Mouse (Mus musculus): ENCODE data around the gene Acsl5. TPM values are rescaled to one million over a fixed set of nuclear protein-coding genes. Genes with fewer than 3 reads are reported as not detected.

The Acsl5 gene
- polyA plus RNA-seq, 1 experiment from 2014 or later: 21.2 TPM

DNA sequence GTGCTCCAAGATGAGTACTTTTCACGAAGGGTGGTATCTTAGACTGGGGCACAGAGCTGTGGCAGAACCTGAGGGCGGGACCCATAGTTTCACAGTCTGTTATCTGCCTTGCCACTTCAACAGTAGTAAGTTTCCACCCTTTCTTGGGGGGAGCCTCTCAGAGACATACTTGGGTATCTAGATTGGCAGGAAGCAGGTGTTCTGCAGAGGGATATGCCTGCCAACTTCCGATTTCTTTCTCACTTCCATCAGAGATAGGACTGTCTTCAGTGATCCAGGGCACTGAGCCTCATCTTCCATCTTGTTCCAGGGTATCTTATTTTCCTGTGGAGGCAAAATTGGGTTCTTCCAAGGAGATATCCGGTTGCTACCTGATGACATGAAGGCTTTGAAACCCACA is 32.4 kb downstream of the Acsl5 start:
- no peaks in the 10 kb centered on the region for H3K27me3 ChIP-seq
- H3K4me2 ChIP-seq: no peak overlapping the region
- H3K4me1 ChIP-seq (replicated peaks): no peaks in the 10 kb centered on the region
- whole genome bisulfite sequencing: 94% methylated on average over 4 of the region's 4 CpGs
- no peak for ATAC-seq (ENCODE audit: insufficient number of reproducible peaks, insufficient read depth, low FRiP score, low TSS enrichment, low read depth)
- no peak overlapping the region for H3K9ac ChIP-seq (replicated peaks)
- no peak overlapping the region for H3K27ac ChIP-seq
- no peaks in the 10 kb centered on the region for H3K9me3 ChIP-seq
- H3K36me3 ChIP-seq: peaks cover 10% of the 10 kb centered on the region; the same call in 1 of the 2 replicates
- no peak overlapping the region for H3K4me3 ChIP-seq (replicated peaks)

DNA sequence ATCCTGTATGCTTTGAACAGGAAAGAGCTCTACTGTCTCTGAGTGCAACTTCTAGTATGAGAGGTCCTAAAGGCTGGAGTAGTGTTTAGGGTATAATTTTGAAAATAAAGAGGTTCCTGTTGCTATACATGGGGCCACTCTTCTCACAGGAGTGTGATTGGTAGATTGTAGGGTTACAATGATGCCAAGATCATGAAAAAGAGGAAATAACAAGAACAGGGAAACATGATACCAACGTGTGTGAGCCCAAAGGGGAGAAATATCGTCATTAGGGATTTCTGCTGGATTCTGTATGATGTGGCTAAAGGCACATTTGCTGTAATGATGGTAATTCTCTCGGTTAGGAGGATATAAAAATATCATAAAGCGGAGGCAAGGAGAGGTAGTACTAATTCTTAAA is 34.3 kb downstream of the Acsl5 start:
- Histone ChIP-seq H3K27me3 (no peaks in the 10 kb centered on the region), H3K36me3 (peaks cover 10% of the 10 kb centered on the region; the same call in 1 of the 2 replicates), H3K4me2 (no peak overlapping the region), H3K9ac (replicated peaks) (no peak overlapping the region), H3K4me1 (replicated peaks) (no peaks in the 10 kb centered on the region), H3K27ac (no peak overlapping the region), H3K4me3 (replicated peaks) (no peak overlapping the region), H3K9me3 (no peaks in the 10 kb centered on the region)
- 72% methylated on average over 4 of the region's 4 CpGs for WGBS
- no peak for ATAC-seq (ENCODE audit: insufficient number of reproducible peaks, insufficient read depth, low FRiP score, low TSS enrichment, low read depth)

DNA sequence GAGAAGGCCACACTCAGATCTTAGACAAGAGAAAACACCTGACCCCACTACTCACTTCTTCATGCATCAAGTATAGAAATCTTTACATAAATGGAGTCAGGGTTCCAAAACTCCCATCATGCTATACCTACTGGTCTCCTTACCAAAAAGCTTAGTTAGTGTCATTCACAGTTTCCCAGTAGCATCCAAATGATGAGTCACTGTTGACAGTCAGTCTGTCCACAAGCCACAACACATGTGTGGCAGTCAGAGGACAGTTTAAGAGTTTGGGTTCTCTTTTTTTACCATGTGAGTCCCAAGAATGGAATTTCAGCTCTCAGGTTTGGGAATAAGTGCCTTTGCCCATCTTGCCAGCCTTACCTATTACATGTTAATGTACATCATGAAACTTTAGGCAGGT is 37.2 kb downstream of the Acsl5 start:
- no peak overlapping the region for H3K9ac ChIP-seq (replicated peaks)
- H3K4me2 ChIP-seq: no peak overlapping the region
- no peak for ATAC-seq (ENCODE audit: insufficient number of reproducible peaks, insufficient read depth, low FRiP score, low TSS enrichment, low read depth)
- H3K27me3 ChIP-seq: no peaks in the 10 kb centered on the region
- peaks cover 6% of the 10 kb centered on the region; the same call in 1 of the 2 replicates for H3K36me3 ChIP-seq
- H3K4me3 ChIP-seq (replicated peaks): no peak overlapping the region
- no peaks in the 10 kb centered on the region for H3K4me1 ChIP-seq (replicated peaks)
- no peak overlapping the region for H3K27ac ChIP-seq
- H3K9me3 ChIP-seq: no peaks in the 10 kb centered on the region

DNA sequence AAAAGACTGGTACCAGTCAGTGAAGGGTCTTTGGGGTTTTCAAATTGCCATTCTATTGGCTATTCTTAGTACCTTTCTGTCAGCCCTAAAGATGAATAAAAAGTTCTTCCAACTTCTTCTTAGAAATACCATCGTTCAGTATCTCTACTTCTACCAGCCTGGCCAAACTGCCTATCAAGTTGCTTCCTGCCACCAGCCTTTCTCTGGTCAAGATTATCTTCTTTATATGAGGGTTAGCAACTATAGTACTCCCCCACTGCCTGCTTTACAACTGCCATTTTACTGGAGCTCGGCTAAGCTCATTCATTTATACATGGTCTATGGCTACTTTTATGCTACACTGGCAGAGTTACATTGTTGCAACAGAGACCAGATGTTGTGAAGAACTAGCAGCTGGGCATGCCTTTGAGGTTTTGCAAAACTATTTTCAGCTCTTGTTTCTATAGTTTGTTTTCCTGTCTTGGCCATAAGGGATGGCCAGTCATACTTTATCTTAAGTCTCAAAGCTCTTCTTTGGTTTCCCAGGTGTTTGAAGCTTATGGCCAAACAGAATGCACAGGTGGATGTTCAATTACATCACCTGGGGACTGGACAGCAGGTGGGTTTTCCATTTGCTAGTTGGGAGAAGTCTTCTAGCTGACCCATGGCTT is 39.0 kb downstream of the Acsl5 start:
- no peak for ATAC-seq (ENCODE audit: insufficient number of reproducible peaks, insufficient read depth, low FRiP score, low TSS enrichment, low read depth)
- no peak overlapping the region for H3K4me2 ChIP-seq
- no peak overlapping the region for H3K27ac ChIP-seq
- peaks cover 15% of the 10 kb centered on the region for H3K36me3 ChIP-seq
- H3K4me3 ChIP-seq (replicated peaks): no peak overlapping the region
- 82% methylated on average over 2 of the region's 2 CpGs for WGBS
- H3K9me3 ChIP-seq: no peaks in the 10 kb centered on the region
- no peaks in the 10 kb centered on the region for H3K4me1 ChIP-seq (replicated peaks)
- no peak overlapping the region for H3K9ac ChIP-seq (replicated peaks)
- H3K27me3 ChIP-seq: no peaks in the 10 kb centered on the region

DNA sequence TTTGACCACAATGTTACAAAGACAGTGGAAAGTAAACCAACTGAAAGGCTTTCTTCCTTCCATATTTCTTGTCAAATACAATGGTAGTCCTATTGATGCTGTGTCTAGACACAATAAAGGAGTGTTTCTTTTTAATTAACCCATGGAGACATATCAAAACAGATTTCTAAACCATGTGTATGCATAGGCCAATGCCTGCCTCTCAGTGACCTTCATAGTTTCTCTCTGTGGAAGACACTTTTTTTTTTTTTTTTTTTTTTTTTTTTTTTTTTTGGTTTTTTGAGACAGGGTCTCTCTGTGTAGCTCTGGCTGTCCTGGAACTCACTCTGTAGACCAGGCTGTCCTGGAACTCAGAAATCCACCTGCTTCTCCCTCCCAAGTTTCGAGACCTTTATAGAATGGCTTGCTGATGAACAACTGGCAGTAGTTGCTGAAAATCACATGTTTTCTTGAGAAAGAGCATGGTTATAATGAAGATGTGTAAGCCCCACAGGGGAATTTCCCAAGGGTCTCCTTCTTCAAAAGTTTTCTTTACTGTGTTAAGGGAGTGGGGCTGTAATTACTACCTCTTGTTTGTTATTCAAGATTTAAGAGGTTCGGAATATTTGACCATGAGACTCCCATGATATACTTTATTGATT is 40.6 kb downstream of the Acsl5 start:
- H3K27ac ChIP-seq: no peak overlapping the region
- ATAC-seq (ENCODE audit: insufficient number of reproducible peaks, insufficient read depth, low FRiP score, low TSS enrichment, low read depth): no peak
- 89% methylated on average over 2 of the region's 2 CpGs for WGBS
- H3K4me1 ChIP-seq (replicated peaks): no peaks in the 10 kb centered on the region
- no peak overlapping the region for H3K4me2 ChIP-seq
- no peak overlapping the region for H3K4me3 ChIP-seq (replicated peaks)
- peaks cover 28% of the 10 kb centered on the region for H3K36me3 ChIP-seq
- H3K27me3 ChIP-seq: no peaks in the 10 kb centered on the region
- no peaks in the 10 kb centered on the region for H3K9me3 ChIP-seq
- no peak overlapping the region for H3K9ac ChIP-seq (replicated peaks)

DNA sequence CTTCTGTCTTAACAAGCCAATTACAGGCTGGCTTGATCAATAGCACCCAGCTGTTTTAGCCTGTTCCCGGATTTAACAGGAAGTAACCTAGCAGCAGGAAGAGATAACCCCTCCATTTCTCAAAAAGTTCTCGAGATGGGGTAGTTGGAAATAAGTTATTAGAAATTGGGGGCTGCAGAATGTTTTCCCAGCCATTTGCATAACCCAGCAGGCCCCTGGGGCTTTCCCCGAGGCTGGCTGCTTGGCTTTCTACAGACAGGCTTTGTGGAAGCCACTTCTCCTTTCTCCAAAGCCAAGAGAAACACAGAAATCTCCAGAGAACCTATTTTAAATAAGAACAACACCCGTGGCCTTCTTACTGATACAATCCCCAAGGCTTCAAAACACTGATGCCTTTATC is 41.4 kb downstream of the Acsl5 start:
- no peak overlapping the region for H3K27ac ChIP-seq
- ATAC-seq (ENCODE audit: insufficient number of reproducible peaks, insufficient read depth, low FRiP score, low TSS enrichment, low read depth): no peak
- no peak overlapping the region for H3K4me2 ChIP-seq
- 27% methylated on average over 4 of the region's 4 CpGs for WGBS
- H3K9ac ChIP-seq (replicated peaks): no peak overlapping the region
- no peaks in the 10 kb centered on the region for H3K27me3 ChIP-seq
- no peaks in the 10 kb centered on the region for H3K9me3 ChIP-seq
- no peak overlapping the region for H3K4me3 ChIP-seq (replicated peaks)
- peaks cover 30% of the 10 kb centered on the region for H3K36me3 ChIP-seq
- no peaks in the 10 kb centered on the region for H3K4me1 ChIP-seq (replicated peaks)

DNA sequence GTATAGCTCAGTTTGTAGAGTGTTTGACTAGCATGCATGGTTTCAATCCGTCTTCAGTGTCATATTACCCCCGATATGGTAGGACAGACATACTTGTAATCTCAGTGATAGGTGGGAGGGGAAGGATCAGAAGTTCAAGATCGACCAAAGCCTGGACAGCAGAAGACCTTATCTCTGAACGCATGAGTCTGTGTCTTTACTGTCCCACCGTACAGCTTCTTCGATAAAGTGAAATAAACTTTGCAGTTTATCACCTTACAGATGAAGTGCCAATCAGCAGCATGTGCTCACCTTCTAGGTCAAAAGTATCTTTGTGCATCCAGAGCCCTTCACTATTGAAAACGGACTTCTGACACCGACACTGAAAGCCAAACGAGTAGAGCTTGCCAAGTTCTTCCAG is 43.3 kb downstream of the Acsl5 start:
- no peak overlapping the region for H3K9ac ChIP-seq (replicated peaks)
- H3K27me3 ChIP-seq: no peaks in the 10 kb centered on the region
- no peak overlapping the region for H3K4me3 ChIP-seq (replicated peaks)
- peaks cover 41% of the 10 kb centered on the region for H3K36me3 ChIP-seq
- WGBS: 91% methylated on average over 9 of the region's 9 CpGs
- no peaks in the 10 kb centered on the region for H3K4me1 ChIP-seq (replicated peaks)
- H3K27ac ChIP-seq: no peak overlapping the region
- no peak for ATAC-seq (ENCODE audit: insufficient number of reproducible peaks, insufficient read depth, low FRiP score, low TSS enrichment, low read depth)
- H3K9me3 ChIP-seq: no peaks in the 10 kb centered on the region
- no peak overlapping the region for H3K4me2 ChIP-seq

DNA sequence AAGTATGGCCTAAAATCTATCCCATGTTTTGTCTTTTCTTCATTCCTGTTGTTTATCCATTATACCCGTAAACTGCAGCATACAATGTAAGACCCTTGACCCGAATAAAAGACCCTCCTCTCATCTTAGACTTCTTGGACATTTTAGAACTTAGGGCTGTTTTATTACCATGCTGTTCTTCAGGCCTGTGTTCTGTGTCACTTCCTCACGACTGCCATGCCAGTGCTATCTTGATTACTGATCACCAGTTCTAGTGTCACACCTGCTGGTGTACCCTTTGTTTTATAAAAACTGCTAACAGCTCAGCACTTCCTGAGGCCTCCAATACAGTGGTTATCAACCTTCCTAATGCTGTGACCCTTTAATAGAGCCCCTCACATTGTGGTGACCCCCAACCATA is 43.8 kb downstream of the Acsl5 start:
- Histone ChIP-seq H3K4me3 (replicated peaks) (no peak overlapping the region), H3K4me2 (no peak overlapping the region), H3K4me1 (replicated peaks) (no peaks in the 10 kb centered on the region), H3K9ac (replicated peaks) (no peak overlapping the region), H3K9me3 (no peaks in the 10 kb centered on the region), H3K36me3 (peaks cover 46% of the 10 kb centered on the region), H3K27me3 (no peaks in the 10 kb centered on the region), H3K27ac (no peak overlapping the region)
- 85% methylated on average over 3 of the region's 3 CpGs for WGBS
- ATAC-seq (ENCODE audit: insufficient number of reproducible peaks, insufficient read depth, low FRiP score, low TSS enrichment, low read depth): no peak

DNA sequence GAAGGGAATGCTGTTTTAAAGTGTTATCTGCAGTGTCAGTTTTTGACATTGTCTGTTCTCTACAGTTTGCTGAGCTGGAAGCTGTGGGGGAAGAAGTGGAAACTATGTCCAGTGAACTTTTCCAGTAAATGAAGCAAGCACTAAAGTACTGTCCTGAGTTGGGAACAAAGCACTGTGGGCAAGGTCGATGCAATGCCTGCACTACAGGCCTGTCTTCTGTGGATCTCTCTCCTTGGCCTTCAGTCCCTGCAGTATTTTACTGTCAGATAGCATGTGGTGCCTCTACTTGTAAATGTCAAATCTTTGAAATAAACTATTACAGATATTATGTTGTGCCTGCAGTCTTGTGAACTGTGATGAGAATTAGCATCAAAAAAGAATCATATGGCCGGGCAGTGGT is 44.6 kb downstream of the Acsl5 start:
- no peak overlapping the region for H3K9ac ChIP-seq (replicated peaks)
- no peak for ATAC-seq (ENCODE audit: insufficient number of reproducible peaks, insufficient read depth, low FRiP score, low TSS enrichment, low read depth)
- H3K4me1 ChIP-seq (replicated peaks): no peaks in the 10 kb centered on the region
- peaks cover 52% of the 10 kb centered on the region for H3K36me3 ChIP-seq
- no peak overlapping the region for H3K4me3 ChIP-seq (replicated peaks)
- 91% methylated on average over 2 of the region's 2 CpGs for WGBS
- no peak overlapping the region for H3K4me2 ChIP-seq
- H3K27me3 ChIP-seq: no peaks in the 10 kb centered on the region
- no peak overlapping the region for H3K27ac ChIP-seq
- H3K9me3 ChIP-seq: no peaks in the 10 kb centered on the region

DNA sequence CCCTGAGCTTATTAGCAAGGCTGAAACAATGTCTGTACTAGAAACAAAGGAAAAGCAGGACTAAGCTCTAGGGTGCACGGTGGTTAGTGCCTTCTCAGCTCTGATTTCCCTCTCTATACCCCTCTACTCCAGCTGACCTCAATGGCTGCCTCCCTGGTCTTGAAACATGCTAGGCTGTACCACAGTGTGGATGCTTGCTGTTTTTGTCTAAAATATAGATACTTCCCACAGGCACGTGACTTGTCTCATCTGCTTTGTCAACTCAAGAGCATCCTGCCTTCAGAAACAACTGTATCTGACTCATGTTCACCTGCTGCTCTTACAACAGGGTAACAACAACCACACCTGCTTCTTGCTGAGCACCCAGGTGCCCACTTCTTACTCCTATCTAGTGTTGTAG is 45.8 kb downstream of the Acsl5 start:
- H3K4me1 ChIP-seq (replicated peaks): no peaks in the 10 kb centered on the region
- no peaks in the 10 kb centered on the region for H3K27me3 ChIP-seq
- no peak overlapping the region for H3K9ac ChIP-seq (replicated peaks)
- no peak overlapping the region for H3K27ac ChIP-seq
- WGBS: 92% methylated on average over 2 of the region's 2 CpGs
- no peak for ATAC-seq (ENCODE audit: insufficient number of reproducible peaks, insufficient read depth, low FRiP score, low TSS enrichment, low read depth)
- H3K4me3 ChIP-seq (replicated peaks): no peak overlapping the region
- no peaks in the 10 kb centered on the region for H3K9me3 ChIP-seq
- no peak overlapping the region for H3K4me2 ChIP-seq
- peaks cover 64% of the 10 kb centered on the region for H3K36me3 ChIP-seq

DNA sequence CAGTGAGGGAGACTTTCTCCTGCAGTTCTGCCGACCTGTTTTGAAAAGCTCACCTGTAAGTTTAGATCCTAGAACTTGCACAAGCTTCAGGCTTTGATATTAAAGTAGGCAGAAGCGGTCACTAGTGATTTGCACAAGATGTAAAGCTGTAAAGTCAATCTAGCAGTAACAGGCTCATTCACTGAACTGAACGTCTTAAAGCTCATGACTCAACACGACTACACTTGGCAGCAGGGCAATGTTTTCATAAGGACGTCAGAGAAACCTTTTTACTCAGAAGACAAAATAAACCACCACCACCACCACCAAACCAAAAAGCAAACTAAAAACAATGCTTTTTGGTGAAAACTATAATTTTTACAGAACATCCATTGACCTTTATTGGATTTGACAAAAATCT is 46.2 kb downstream of the Acsl5 start:
- no peak overlapping the region for H3K4me3 ChIP-seq (replicated peaks)
- no peak overlapping the region for H3K4me2 ChIP-seq
- H3K36me3 ChIP-seq: peaks cover 68% of the 10 kb centered on the region
- no peak overlapping the region for H3K9ac ChIP-seq (replicated peaks)
- no peak for ATAC-seq (ENCODE audit: insufficient number of reproducible peaks, insufficient read depth, low FRiP score, low TSS enrichment, low read depth)
- H3K27me3 ChIP-seq: no peaks in the 10 kb centered on the region
- no peaks in the 10 kb centered on the region for H3K9me3 ChIP-seq
- H3K27ac ChIP-seq: no peak overlapping the region
- 86% methylated on average over 5 of the region's 5 CpGs for WGBS
- no peaks in the 10 kb centered on the region for H3K4me1 ChIP-seq (replicated peaks)

DNA sequence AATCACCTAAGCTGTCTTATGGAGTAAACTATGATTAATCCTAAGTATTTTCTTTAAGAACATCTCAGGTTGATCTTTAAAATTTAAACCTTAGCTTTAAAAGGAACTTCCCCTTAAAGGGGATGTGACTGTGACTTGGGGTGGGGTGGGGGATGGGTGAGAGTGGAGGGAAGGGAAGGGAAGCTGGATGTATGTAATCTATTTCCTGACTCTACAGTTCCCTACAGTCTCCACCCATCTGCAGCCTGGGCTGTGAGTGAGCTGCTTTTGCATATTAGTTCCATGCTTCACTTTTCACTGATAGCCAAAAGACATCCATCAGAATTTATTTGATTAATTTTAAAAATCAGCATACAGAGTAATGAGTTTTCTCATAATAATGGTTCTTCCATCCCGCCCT is 47.6 kb downstream of the Acsl5 start:
- peaks cover 83% of the 10 kb centered on the region for H3K36me3 ChIP-seq
- 92% methylated on average over 1 of the region's 1 CpGs for WGBS

More for the DNA sequence above, 47.6 kb downstream of the Acsl5 start:
- no peak for ATAC-seq (ENCODE audit: insufficient number of reproducible peaks, insufficient read depth, low FRiP score, low TSS enrichment, low read depth)
- Histone ChIP-seq H3K9ac (replicated peaks) (no peak overlapping the region), H3K9me3 (no peaks in the 10 kb centered on the region), H3K27ac (no peak overlapping the region), H3K27me3 (no peaks in the 10 kb centered on the region), H3K4me2 (no peak overlapping the region), H3K4me1 (replicated peaks) (no peaks in the 10 kb centered on the region), H3K4me3 (replicated peaks) (no peak overlapping the region)

Data from limb, embryonic 12.5 days (tissue).